Mouse (Mus musculus): ENCODE data around the gene E2f4. TPM values are rescaled to one million over a fixed set of nuclear protein-coding genes. Genes with fewer than 3 reads are reported as not detected.

Gene E2f4
- polyA plus RNA-seq, 1 experiment from 2014 or later = 76.2 TPM

- WGBS = 33% methylated on average over 13 of the region's 13 CpGs
- peaks cover 31% of the 10 kb centered on the region for H3K4me1 ChIP-seq (replicated peaks; ENCODE audit: control insufficient read depth, insufficient read depth, low read length)
- no peaks in the 10 kb centered on the region for H3K9me3 ChIP-seq (ENCODE audit: control insufficient read depth, low read length)
- H3K36me3 ChIP-seq (ENCODE audit: control insufficient read depth, insufficient read depth, low read length) = no peaks in the 10 kb centered on the region
- no peak overlapping the region for H3K9ac ChIP-seq (ENCODE audit: low read length)
- H3K4me3 ChIP-seq (ENCODE audit: low read length) = no peak overlapping the region
- no peak for ATAC-seq (ENCODE audit: low read depth)
- no peak overlapping the region for H3K27ac ChIP-seq (ENCODE audit: low read length)
- no peak overlapping the region for H3K4me2 ChIP-seq (ENCODE audit: low read depth, low read length)
- peaks cover 50% of the 10 kb centered on the region for H3K27me3 ChIP-seq (ENCODE audit: control insufficient read depth, insufficient read depth, low read depth, low read length)
Measured at GRCm38 (mm10) chr8:105266775-105267174, 30.7 kb upstream of the E2f4 start.

GRCm38 (mm10) chr8:105268342-105269074, 29.0 kb upstream of the E2f4 start:
- peaks cover 63% of the 10 kb centered on the region for H3K27me3 ChIP-seq (ENCODE audit: control insufficient read depth, insufficient read depth, low read depth, low read length)
- peak overlapping the region; percentile 87 for H3K4me2 ChIP-seq (ENCODE audit: low read depth, low read length)
- no peaks in the 10 kb centered on the region for H3K36me3 ChIP-seq (ENCODE audit: control insufficient read depth, insufficient read depth, low read length)
- no peak overlapping the region for H3K27ac ChIP-seq (ENCODE audit: low read length)
- no peaks in the 10 kb centered on the region for H3K9me3 ChIP-seq (ENCODE audit: control insufficient read depth, low read length)
- H3K4me3 ChIP-seq (ENCODE audit: low read length) = peak overlapping the region; percentile 49
- peak overlapping the region; percentile 55 for H3K9ac ChIP-seq (ENCODE audit: low read length)
- WGBS = 3% methylated on average over 65 of the region's 65 CpGs
- ATAC-seq (ENCODE audit: low read depth) = peak; percentile 27
- H3K4me1 ChIP-seq (replicated peaks; ENCODE audit: control insufficient read depth, insufficient read depth, low read length) = peaks cover 31% of the 10 kb centered on the region

GRCm38 (mm10) chr8:105269075-105269458, 28.4 kb upstream of the E2f4 start:
- H3K27ac ChIP-seq (ENCODE audit: low read length) = no peak overlapping the region
- ATAC-seq (ENCODE audit: low read depth) = peak; percentile 21

GRCm38 (mm10) chr8:105269461-105269947, 28.0 kb upstream of the E2f4 start, which contains the start of gene Hsf4:
Hsf4 (plus strand) TSS chr8:105269801.
- H3K9ac ChIP-seq (ENCODE audit: low read length) = peak within 1 kb of the TSS; percentile 55
- H3K27me3 ChIP-seq (ENCODE audit: control insufficient read depth, insufficient read depth, low read depth, low read length) = peaks cover 69% of the 10 kb centered on the region
- peaks cover 27% of the 10 kb centered on the region for H3K4me1 ChIP-seq (replicated peaks; ENCODE audit: control insufficient read depth, insufficient read depth, low read length)
- peak within 1 kb of the TSS; percentile 87 for H3K4me2 ChIP-seq (ENCODE audit: low read depth, low read length)
- peak within 1 kb of the TSS; percentile 49 for H3K4me3 ChIP-seq (ENCODE audit: low read length)
- H3K27ac ChIP-seq (ENCODE audit: low read length) = no peak within 1 kb of the TSS
- 1% methylated on average over 42 of the region's 42 CpGs for WGBS
- no peaks in the 10 kb centered on the region for H3K36me3 ChIP-seq (ENCODE audit: control insufficient read depth, insufficient read depth, low read length)
- ATAC-seq (ENCODE audit: low read depth) = peak; percentile 72
- no peaks in the 10 kb centered on the region for H3K9me3 ChIP-seq (ENCODE audit: control insufficient read depth, low read length)

More at GRCm38 (mm10) chr8:105269075-105269458, 28.4 kb upstream of the E2f4 start:
- Histone ChIP-seq H3K4me3 (ENCODE audit: low read length) (peak overlapping the region; percentile 49), H3K4me2 (ENCODE audit: low read depth, low read length) (peak overlapping the region; percentile 87), H3K9me3 (ENCODE audit: control insufficient read depth, low read length) (no peaks in the 10 kb centered on the region), H3K27me3 (ENCODE audit: control insufficient read depth, insufficient read depth, low read depth, low read length) (peaks cover 65% of the 10 kb centered on the region), H3K36me3 (ENCODE audit: control insufficient read depth, insufficient read depth, low read length) (no peaks in the 10 kb centered on the region), H3K9ac (ENCODE audit: low read length) (peak overlapping the region; percentile 55), H3K4me1 (replicated peaks; ENCODE audit: control insufficient read depth, insufficient read depth, low read length) (peaks cover 27% of the 10 kb centered on the region)
- 2% methylated on average over 10 of the region's 10 CpGs for WGBS

GRCm38 (mm10) chr8:105270101-105270915, 27.2 kb upstream of the E2f4 start:
- peaks cover 77% of the 10 kb centered on the region for H3K27me3 ChIP-seq (ENCODE audit: control insufficient read depth, insufficient read depth, low read depth, low read length)
- H3K4me2 ChIP-seq (ENCODE audit: low read depth, low read length) = peak overlapping the region; percentile 87
- ATAC-seq (ENCODE audit: low read depth) = no peak
- H3K27ac ChIP-seq (ENCODE audit: low read length) = no peak overlapping the region
- peaks cover 21% of the 10 kb centered on the region for H3K4me1 ChIP-seq (replicated peaks; ENCODE audit: control insufficient read depth, insufficient read depth, low read length)
- H3K9me3 ChIP-seq (ENCODE audit: control insufficient read depth, low read length) = no peaks in the 10 kb centered on the region
- WGBS = 8% methylated on average over 39 of the region's 39 CpGs
- peak overlapping the region; percentile 55 for H3K9ac ChIP-seq (ENCODE audit: low read length)
- peak overlapping the region; percentile 49 for H3K4me3 ChIP-seq (ENCODE audit: low read length)
- H3K36me3 ChIP-seq (ENCODE audit: control insufficient read depth, insufficient read depth, low read length) = no peaks in the 10 kb centered on the region

- Histone ChIP-seq H3K4me2 (ENCODE audit: low read depth, low read length) (no peak overlapping the region), H3K4me1 (replicated peaks; ENCODE audit: control insufficient read depth, insufficient read depth, low read length) (peaks cover 26% of the 10 kb centered on the region), H3K9ac (ENCODE audit: low read length) (no peak overlapping the region), H3K36me3 (ENCODE audit: control insufficient read depth, insufficient read depth, low read length) (no peaks in the 10 kb centered on the region), H3K9me3 (ENCODE audit: control insufficient read depth, low read length) (no peaks in the 10 kb centered on the region), H3K4me3 (ENCODE audit: low read length) (no peak overlapping the region), H3K27ac (ENCODE audit: low read length) (no peak overlapping the region), H3K27me3 (ENCODE audit: control insufficient read depth, insufficient read depth, low read depth, low read length) (peaks cover 83% of the 10 kb centered on the region)
- WGBS = 2% methylated on average over 11 of the region's 11 CpGs
- no peak for ATAC-seq (ENCODE audit: low read depth)
Measured at GRCm38 (mm10) chr8:105270916-105271186, 26.6 kb upstream of the E2f4 start.

- no peak for ATAC-seq (ENCODE audit: low read depth)
- no peak overlapping the region; the same call in 1 of the 2 replicates for H3K4me3 ChIP-seq (ENCODE audit: low read length)
Measured at GRCm38 (mm10) chr8:105275387-105275786, 22.1 kb upstream of the E2f4 start.

GRCm38 (mm10) chr8:105275840-105276239, 21.6 kb upstream of the E2f4 start, which contains the start of gene Nol3:
Nol3 (plus strand) TSS chr8:105276140.
- WGBS = 3% methylated on average over 10 of the region's 10 CpGs
- no peaks in the 10 kb centered on the region for H3K36me3 ChIP-seq (ENCODE audit: control insufficient read depth, insufficient read depth, low read length)

More at GRCm38 (mm10) chr8:105275387-105275786, 22.1 kb upstream of the E2f4 start:
- Histone ChIP-seq H3K4me2 (ENCODE audit: low read depth, low read length) (peak overlapping the region; percentile 74), H3K27ac (ENCODE audit: low read length) (no peak overlapping the region), H3K27me3 (ENCODE audit: control insufficient read depth, insufficient read depth, low read depth, low read length) (peaks cover 81% of the 10 kb centered on the region), H3K36me3 (ENCODE audit: control insufficient read depth, insufficient read depth, low read length) (no peaks in the 10 kb centered on the region), H3K9me3 (ENCODE audit: control insufficient read depth, low read length) (no peaks in the 10 kb centered on the region), H3K4me1 (replicated peaks; ENCODE audit: control insufficient read depth, insufficient read depth, low read length) (peaks cover 19% of the 10 kb centered on the region), H3K9ac (ENCODE audit: low read length) (peak overlapping the region; percentile 34; the same call in 1 of the 2 replicates)
- WGBS = 13% methylated on average over 11 of the region's 11 CpGs

More at GRCm38 (mm10) chr8:105275840-105276239, 21.6 kb upstream of the E2f4 start, which contains the start of gene Nol3:
- Histone ChIP-seq H3K4me3 (ENCODE audit: low read length) (peak within 1 kb of the TSS; percentile 49), H3K27me3 (ENCODE audit: control insufficient read depth, insufficient read depth, low read depth, low read length) (peaks cover 77% of the 10 kb centered on the region), H3K4me2 (ENCODE audit: low read depth, low read length) (peak within 1 kb of the TSS; percentile 74), H3K4me1 (replicated peaks; ENCODE audit: control insufficient read depth, insufficient read depth, low read length) (peaks cover 19% of the 10 kb centered on the region), H3K9ac (ENCODE audit: low read length) (peak within 1 kb of the TSS; percentile 50), H3K27ac (ENCODE audit: low read length) (no peak within 1 kb of the TSS), H3K9me3 (ENCODE audit: control insufficient read depth, low read length) (no peaks in the 10 kb centered on the region)
- ATAC-seq (ENCODE audit: low read depth) = no peak
